Mouse (Mus musculus): Measurements from ENCODE around the gene Sdha.

DNA sequence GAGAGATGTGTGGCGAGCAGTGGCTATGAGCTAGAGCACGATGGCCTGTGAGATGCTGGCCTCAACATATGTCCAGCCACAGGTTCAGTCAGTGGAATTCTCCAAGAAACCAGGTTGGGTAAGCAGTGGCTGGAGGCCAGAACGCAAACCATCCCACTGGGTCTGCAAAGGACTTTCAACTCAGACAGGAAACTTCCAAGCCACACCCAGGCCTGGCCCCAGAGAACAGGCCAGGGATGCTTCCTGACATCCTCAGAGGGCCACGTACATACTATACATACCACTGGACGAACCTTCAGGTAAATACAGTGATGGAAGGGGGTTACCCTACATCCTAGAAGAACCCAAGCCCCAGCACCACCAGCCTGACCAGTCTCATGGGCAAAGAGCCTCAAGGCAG lies 60.4 kb downstream of the Sdha start:
- no peak for TF ChIP-seq CTCF (IDR thresholded peaks at IDR 0.05; ENCODE audit: control insufficient read depth, insufficient read depth, low read length)
- no peak for TF ChIP-seq POLR2A (IDR thresholded peaks at IDR 0.05; ENCODE audit: borderline replicate concordance, control insufficient read depth, low read depth, low read length)
